Mouse (Mus musculus): ENCODE results near the gene Ube2z. TPM values are rescaled to one million over a fixed set of nuclear protein-coding genes. Genes with fewer than 3 reads are reported as not detected.

The Ube2z gene
- polyA plus RNA-seq, 1 experiment, result 47.9 TPM

DNA sequence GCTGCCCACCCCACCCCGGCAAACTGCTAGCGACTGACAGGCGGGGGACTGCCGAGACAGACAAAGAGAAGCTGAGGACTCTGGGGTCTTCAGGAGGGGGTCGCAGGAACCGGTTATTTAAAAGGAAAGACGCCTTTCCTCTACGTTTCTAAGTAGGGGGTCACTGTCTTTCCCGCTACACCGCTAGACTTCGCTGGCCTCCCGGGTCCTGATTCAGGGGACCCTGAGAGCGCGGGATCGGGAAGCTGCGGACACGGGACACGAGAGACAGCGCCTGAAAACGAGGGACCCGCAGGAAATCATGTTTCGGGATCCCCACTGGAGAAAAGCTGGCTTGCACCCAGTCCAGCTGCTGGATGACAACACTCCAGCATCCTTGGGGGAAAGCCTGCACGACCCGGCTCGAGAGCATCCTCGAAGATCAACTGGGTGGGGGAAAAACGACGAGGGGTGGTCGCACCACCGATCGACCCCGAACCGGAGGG, 58.8 kb downstream of the Ube2z start:
- no peak for TF ChIP-seq CTCF (IDR thresholded peaks at IDR 0.05; ENCODE audit: borderline replicate concordance, control insufficient read depth, extremely low read depth, insufficient read depth, low read length, poor library complexity)
- TF ChIP-seq POLR2A (IDR thresholded peaks at IDR 0.05; ENCODE audit: control insufficient read depth, extremely low read depth, insufficient read depth, low read length, poor library complexity), result no peak
- Histone ChIP-seq H3K4me3 (ENCODE audit: control insufficient read depth, insufficient read depth, low read length) (no peak overlapping the region), H3K36me3 (ENCODE audit: control insufficient read depth, insufficient read depth, low read length) (no peaks in the 10 kb centered on the region), H3K27me3 (ENCODE audit: control insufficient read depth, insufficient read depth, low read length) (peaks cover 29% of the 10 kb centered on the region), H3K27ac (ENCODE audit: control insufficient read depth, insufficient read depth, low read length) (no peak overlapping the region), H3K4me1 (replicated peaks; ENCODE audit: control insufficient read depth, insufficient read depth, low read length) (peaks cover 16% of the 10 kb centered on the region; the same call in 1 of the 2 replicates)
- DNase-seq, result no peak
- 5% methylated on average over 33 of the region's 33 CpGs for WGBS

- 0 out of 2 replicates have a peak within 1 kb of the TSS, but pooled peaks have one; percentile 2 for H3K4me3 ChIP-seq (ENCODE audit: control insufficient read depth, insufficient read depth, low read length)
- whole genome bisulfite sequencing, result 4% methylated on average over 70 of the region's 74 CpGs
- H3K27ac ChIP-seq (ENCODE audit: control insufficient read depth, insufficient read depth, low read length), result no peak within 1 kb of the TSS
- TF ChIP-seq CTCF (IDR thresholded peaks at IDR 0.05; ENCODE audit: borderline replicate concordance, control insufficient read depth, extremely low read depth, insufficient read depth, low read length, poor library complexity) (no peak), POLR2A (IDR thresholded peaks at IDR 0.05; ENCODE audit: control insufficient read depth, extremely low read depth, insufficient read depth, low read length, poor library complexity) (no peak)
- H3K36me3 ChIP-seq (ENCODE audit: control insufficient read depth, insufficient read depth, low read length), result no peaks in the 10 kb centered on the region
- H3K4me1 ChIP-seq (replicated peaks; ENCODE audit: control insufficient read depth, insufficient read depth, low read length), result peaks cover 16% of the 10 kb centered on the region; the same call in 1 of the 2 replicates
- peaks cover 26% of the 10 kb centered on the region for H3K27me3 ChIP-seq (ENCODE audit: control insufficient read depth, insufficient read depth, low read length)
- peak; percentile 5 for DNase-seq
Observed at GRCm38 (mm10) chr11:96005403-96006271, 59.6 kb downstream of the Ube2z start, which contains the start of gene Igf2bp1. Gene Igf2bp1, minus strand, starts transcription at chr11:96005940.

- no peak for TF ChIP-seq CTCF (IDR thresholded peaks at IDR 0.05; ENCODE audit: borderline replicate concordance, control insufficient read depth, extremely low read depth, insufficient read depth, low read length, poor library complexity)
- H3K4me3 ChIP-seq (ENCODE audit: control insufficient read depth, insufficient read depth, low read length), result no peak overlapping the region
- no peaks in the 10 kb centered on the region for H3K36me3 ChIP-seq (ENCODE audit: control insufficient read depth, insufficient read depth, low read length)
- peaks cover 26% of the 10 kb centered on the region for H3K27me3 ChIP-seq (ENCODE audit: control insufficient read depth, insufficient read depth, low read length)
- H3K27ac ChIP-seq (ENCODE audit: control insufficient read depth, insufficient read depth, low read length), result no peak overlapping the region
- WGBS, result 4% methylated on average over 57 of the region's 57 CpGs
- peaks cover 16% of the 10 kb centered on the region; the same call in 1 of the 2 replicates for H3K4me1 ChIP-seq (replicated peaks; ENCODE audit: control insufficient read depth, insufficient read depth, low read length)
- DNase-seq, result peak; percentile 6
Observed at GRCm38 (mm10) chr11:96004793-96005402, 60.3 kb downstream of the Ube2z start.

- Histone ChIP-seq H3K4me3 (ENCODE audit: control insufficient read depth, insufficient read depth, low read length) (no peak overlapping the region), H3K27me3 (ENCODE audit: control insufficient read depth, insufficient read depth, low read length) (peaks cover 26% of the 10 kb centered on the region), H3K4me1 (replicated peaks; ENCODE audit: control insufficient read depth, insufficient read depth, low read length) (peaks cover 16% of the 10 kb centered on the region; the same call in 1 of the 2 replicates), H3K36me3 (ENCODE audit: control insufficient read depth, insufficient read depth, low read length) (no peaks in the 10 kb centered on the region), H3K27ac (ENCODE audit: control insufficient read depth, insufficient read depth, low read length) (no peak overlapping the region)
- DNase-seq, result no peak
- 7% methylated on average over 32 of the region's 32 CpGs for WGBS
- no peak for TF ChIP-seq POLR2A (IDR thresholded peaks at IDR 0.05; ENCODE audit: control insufficient read depth, extremely low read depth, insufficient read depth, low read length, poor library complexity)
- no peak for TF ChIP-seq CTCF (IDR thresholded peaks at IDR 0.05; ENCODE audit: borderline replicate concordance, control insufficient read depth, extremely low read depth, insufficient read depth, low read length, poor library complexity)
Observed at GRCm38 (mm10) chr11:96003969-96004792, 61.0 kb downstream of the Ube2z start.

- TF ChIP-seq CTCF (IDR thresholded peaks at IDR 0.05; ENCODE audit: borderline replicate concordance, control insufficient read depth, extremely low read depth, insufficient read depth, low read length, poor library complexity), result no peak
- TF ChIP-seq POLR2A (IDR thresholded peaks at IDR 0.05; ENCODE audit: control insufficient read depth, extremely low read depth, insufficient read depth, low read length, poor library complexity), result no peak
- Histone ChIP-seq H3K4me3 (ENCODE audit: control insufficient read depth, insufficient read depth, low read length) (no peak overlapping the region), H3K4me1 (replicated peaks; ENCODE audit: control insufficient read depth, insufficient read depth, low read length) (peaks cover 16% of the 10 kb centered on the region; the same call in 1 of the 2 replicates), H3K27ac (ENCODE audit: control insufficient read depth, insufficient read depth, low read length) (no peak overlapping the region), H3K27me3 (ENCODE audit: control insufficient read depth, insufficient read depth, low read length) (peaks cover 26% of the 10 kb centered on the region), H3K36me3 (ENCODE audit: control insufficient read depth, insufficient read depth, low read length) (no peaks in the 10 kb centered on the region)
- no peak for DNase-seq
- WGBS, result 66% methylated on average over 12 of the region's 12 CpGs
Observed at GRCm38 (mm10) chr11:96003100-96003900, 61.9 kb downstream of the Ube2z start.

Other genes starting within 250 kb of the Ube2z start
- 24.9 and 42.7 TPM in 2 replicates for gene Phospho1, start 240.9 kb downstream of the Ube2z start, polyA plus RNA-seq (2012; rRNA removed)
- 28.6 and 32.5 TPM in 2 replicates for gene Gngt2, start 228.2 kb downstream of the Ube2z start, polyA plus RNA-seq (2012; rRNA removed)
- 606 and 690 TPM in 2 replicates for gene Abi3, start 222.9 kb downstream of the Ube2z start, polyA plus RNA-seq (2012; rRNA removed)
- gene B4galnt2, start 150.5 kb downstream of the Ube2z start, polyA plus RNA-seq (2012; rRNA removed), result not detected in 2 replicates
- gene Igf2bp1, start 59.4 kb downstream of the Ube2z start, polyA plus RNA-seq (2012; rRNA removed), result 0.01 and 0.13 TPM in 2 replicates
- gene Gip, start 40.8 kb downstream of the Ube2z start, polyA plus RNA-seq (2012; rRNA removed), result 0.26 and 0.86 TPM in 2 replicates
- 28.7 and 30.3 TPM in 2 replicates for gene Snf8, start 30.5 kb downstream of the Ube2z start, polyA plus RNA-seq (2012; rRNA removed)
- 330 and 650 TPM in 2 replicates for gene Atp5g1, start 10.3 kb upstream of the Ube2z start, polyA plus RNA-seq (2012; rRNA removed)
- not detected in 2 replicates for gene Calcoco2, start 46.6 kb upstream of the Ube2z start, polyA plus RNA-seq (2012; rRNA removed)
- 0.17 and 0.28 TPM in 2 replicates for gene Ttll6, start 68.4 kb upstream of the Ube2z start, polyA plus RNA-seq (2012; rRNA removed)
- gene Hoxb13, start 128.9 kb upstream of the Ube2z start, polyA plus RNA-seq (2012; rRNA removed), result 0.40 and 0.59 TPM in 2 replicates
- gene Hoxb9, start 206.1 kb upstream of the Ube2z start, polyA plus RNA-seq (2012; rRNA removed), result 0.09 and 0.22 TPM in 2 replicates
- 0.09 and 0.20 TPM in 2 replicates for gene Hoxb8, start 216.5 kb upstream of the Ube2z start, polyA plus RNA-seq (2012; rRNA removed)
- 0.09 TPM in 1 of 2 replicates, not detected in the other for gene Hoxb7, start 221.2 kb upstream of the Ube2z start, polyA plus RNA-seq (2012; rRNA removed)
- gene Hoxb6, start 227.1 kb upstream of the Ube2z start, polyA plus RNA-seq (2012; rRNA removed), result 0.18 and 0.50 TPM in 2 replicates
- 0.18 and 0.22 TPM in 2 replicates for gene Hoxb5, start 237.9 kb upstream of the Ube2z start, polyA plus RNA-seq (2012; rRNA removed)